Mouse (Mus musculus): ENCODE data around the gene Lmcd1.

Lmcd1 gene

DNA sequence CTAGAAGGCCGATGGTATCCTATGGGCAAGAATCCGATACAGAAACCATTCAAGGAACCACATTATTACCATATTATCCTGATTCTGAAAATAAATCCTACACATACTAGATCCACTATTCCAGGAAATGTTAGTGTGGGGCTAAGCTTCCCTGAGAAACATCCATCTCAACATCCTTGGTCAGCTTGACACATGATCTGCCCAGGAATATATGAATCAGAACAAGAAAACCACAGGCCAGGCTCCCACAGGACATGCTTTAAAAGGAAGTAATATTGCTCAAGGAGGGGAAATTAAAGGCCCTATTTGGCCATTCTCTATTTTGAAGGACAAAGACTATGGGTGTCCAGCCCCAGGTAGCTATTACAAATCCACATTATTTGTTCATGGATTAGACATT lies 6.6 kb downstream of the Lmcd1 start:
- ChIA-PET POLR2A (no interaction called here), CTCF (no interaction called here)

DNA sequence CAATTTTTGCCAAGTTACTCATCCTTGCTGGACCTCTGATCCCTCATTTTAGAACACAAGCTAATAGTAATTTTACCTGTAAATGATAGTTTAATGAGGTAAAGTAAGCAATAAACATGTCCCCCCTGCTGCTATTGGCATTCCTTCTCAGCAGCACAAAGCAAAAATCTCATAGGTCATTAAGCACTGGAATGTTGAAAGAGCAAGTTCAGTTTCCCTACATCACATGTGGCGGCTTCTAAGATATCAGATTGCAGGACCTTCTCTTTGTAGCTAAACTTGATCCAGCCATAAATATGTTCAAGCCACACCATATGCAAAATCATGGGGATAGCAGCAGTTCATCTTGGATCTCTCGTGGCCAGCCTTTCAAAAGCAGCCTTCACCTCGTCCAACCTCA lies 7.4 kb downstream of the Lmcd1 start:
- CTCF ChIA-PET, result no interaction called here
- POLR2A ChIA-PET, result no interaction called here

DNA sequence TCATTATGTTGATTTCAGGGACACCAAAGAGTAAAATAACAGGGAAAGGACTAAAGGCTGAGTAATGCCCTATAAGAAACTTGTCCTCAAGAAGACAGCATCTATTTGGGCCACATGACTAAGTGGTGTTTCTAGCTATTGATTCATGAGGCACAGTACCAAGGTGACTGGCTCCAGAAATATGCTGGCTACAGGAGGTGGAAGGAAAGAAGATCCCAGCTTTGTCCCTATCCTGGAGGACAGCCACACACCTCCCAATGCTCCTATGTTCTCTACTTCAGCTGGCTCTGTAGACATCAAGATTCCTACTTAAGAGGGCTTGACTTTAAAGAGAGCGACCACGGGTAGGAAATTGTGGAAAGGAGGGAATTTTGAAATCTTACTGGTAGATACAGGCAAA lies 8.4 kb downstream of the Lmcd1 start:
- ChIA-PET CTCF (no interaction called here), POLR2A (no interaction called here)

DNA sequence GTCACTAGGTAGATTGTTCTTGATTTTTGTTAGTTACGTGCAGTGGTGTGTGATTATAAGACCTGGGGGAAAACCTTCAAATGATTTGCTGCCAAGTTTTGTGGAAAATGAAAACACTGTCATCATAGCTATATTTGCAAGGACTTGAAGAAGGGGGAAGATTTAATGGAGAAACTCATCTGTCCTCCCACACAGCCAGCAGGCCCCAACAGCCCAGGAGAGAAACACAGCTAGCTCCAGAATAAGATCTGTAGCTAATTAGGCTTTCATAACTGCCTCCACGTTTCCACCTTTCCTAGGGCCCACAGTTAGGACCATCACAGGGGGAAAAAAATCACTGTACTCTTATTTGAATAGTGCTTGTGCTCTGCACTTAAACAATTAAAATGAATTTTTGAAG lies 10.5 kb downstream of the Lmcd1 start:
- ChIA-PET POLR2A (interaction anchor here in 1 of 4 experiments (0.8 to 1.4 kb wide), 3 partner anchors 11 to 21 kb away, joined by 3 to 4 read pairs (median 3); partner anchors contain the start of gene Lmcd1), CTCF (no interaction called here)

DNA sequence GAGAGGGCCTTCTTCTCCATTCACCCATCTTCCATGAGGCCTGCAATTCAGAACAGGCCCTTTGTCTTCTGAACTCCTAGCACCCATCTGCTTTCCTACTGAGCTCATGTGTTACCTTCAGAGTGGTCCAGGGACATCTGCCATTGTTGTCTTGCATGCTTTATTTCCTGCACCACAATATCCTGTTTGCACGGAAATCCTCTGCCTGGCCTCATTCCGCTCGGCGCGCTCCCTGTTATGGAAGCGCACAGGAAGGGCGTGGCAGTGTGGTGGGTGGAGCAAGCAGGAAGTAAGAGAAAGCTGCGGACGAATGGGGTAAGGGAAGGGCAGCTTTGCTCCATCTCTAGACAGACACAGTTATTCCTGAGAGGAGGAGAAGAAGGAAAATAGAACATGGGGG lies 14.1 kb downstream of the Lmcd1 start:
- POLR2A ChIA-PET, result interaction anchor here in 1 of 4 experiments (0.6 kb wide), 1 partner anchor 17 kb away, joined by 3 read pairs; no protein-coding TSS in a partner anchor
- CTCF ChIA-PET, result no interaction called here

DNA sequence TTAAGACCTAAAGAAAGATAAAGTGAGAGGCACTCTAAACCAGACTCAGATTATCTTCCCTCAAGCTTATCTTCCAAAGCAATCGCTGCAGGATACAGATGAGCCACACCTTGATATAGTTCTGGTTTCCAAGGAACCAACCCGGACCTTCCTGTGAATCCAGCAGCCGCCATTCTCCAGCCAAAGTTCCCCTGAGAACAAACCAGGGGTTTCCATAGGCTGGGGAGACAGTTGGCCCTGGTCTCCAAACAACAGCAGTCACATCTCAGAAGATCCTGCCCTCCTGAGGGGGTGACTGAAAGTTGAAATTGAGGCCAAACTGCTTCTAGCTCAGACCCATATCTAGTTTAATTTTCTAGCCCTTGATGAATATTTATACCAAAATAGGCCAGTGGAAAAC lies 14.7 kb downstream of the Lmcd1 start:
- POLR2A ChIA-PET, result no interaction called here

DNA sequence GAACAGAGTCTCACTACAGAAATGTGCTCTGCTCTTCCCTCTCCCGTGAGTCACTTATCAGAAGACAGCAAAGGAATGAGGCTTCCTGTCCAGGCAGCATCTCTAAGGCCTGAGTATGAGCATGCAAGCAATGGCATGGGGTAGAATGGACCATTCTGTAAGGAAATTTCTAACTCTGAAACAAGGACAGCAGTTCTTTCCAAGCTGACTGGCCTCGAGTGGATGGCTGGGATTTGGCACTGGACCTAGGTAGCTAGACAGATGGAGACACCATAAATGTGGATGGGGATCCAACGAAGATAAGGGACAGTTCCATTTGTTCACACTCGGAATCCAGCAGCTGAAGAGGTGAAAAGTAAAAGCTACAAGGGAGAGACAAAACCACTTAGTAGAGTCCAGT lies 17.6 kb downstream of the Lmcd1 start:
- POLR2A ChIA-PET, result no interaction called here
- CTCF ChIA-PET, result interaction anchor here in 1 of 4 experiments (0.6 kb wide), 1 partner anchor 12 kb away, joined by 13 read pairs; no protein-coding TSS in a partner anchor

More for the DNA sequence above, 14.7 kb downstream of the Lmcd1 start:
- CTCF ChIA-PET, result no interaction called here

DNA sequence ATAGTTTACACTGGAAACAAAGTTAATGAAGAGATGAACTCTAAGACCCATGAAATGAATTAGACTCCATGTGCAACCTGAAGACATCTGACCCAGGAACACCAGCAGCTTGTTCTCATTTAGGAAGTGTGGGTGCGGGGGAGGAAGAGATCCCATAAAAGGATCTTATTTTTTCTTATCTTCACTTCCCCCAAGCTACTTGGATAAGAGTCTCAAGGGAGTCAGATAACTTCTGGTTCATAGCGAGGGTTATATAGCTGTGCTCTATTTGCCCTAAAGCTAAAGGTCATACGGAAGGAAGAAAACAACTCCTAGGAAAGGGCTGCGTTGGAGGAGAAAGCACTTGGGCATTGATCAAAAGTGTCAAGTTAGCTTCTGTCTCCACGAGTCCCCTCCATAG lies 19.8 kb downstream of the Lmcd1 start:
- CTCF ChIA-PET, result interaction anchor here in 1 of 4 experiments (0.6 kb wide), 1 partner anchor 39 kb away, joined by 3 read pairs; no protein-coding TSS in a partner anchor
- POLR2A ChIA-PET, result no interaction called here

DNA sequence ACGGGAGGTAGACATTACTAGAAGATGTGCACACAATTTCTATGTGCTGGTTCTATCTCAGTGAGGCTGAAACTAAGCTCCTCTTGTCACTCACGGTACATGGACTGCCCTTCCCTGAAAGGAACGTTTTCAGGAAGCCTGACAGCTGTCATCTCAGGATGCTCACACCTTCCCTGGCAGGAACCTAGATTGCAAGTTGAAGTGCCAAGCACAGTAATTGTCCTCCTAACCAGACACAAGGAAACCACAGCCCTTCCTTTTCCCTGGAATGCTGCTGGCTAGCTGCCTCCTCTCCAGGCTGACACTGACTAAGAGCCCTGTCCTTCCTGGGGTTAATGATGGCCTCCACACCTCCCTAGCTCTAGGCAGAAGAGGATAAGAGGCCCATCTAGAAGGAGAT lies 21.7 kb downstream of the Lmcd1 start:
- POLR2A ChIA-PET, result no interaction called here

DNA sequence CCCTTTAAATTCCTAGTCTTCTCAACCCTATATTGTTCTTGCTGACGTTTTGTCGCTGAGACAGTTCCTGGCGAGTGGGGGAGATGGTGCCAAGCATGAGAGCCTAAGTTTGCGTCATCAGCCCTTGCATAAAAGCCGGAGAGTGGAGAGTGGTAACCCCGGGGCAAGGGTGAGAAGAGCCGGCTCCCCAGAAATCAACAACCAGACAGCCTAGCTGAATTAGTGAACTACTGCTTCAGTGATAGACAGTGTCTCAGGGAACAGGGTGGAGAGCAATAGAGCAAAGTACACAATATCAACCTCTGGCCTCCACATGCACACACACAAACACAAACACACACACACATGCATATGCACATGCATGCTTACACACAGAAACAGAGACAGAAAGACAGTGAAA lies 26.6 kb downstream of the Lmcd1 start:
- POLR2A ChIA-PET, result no interaction called here
- CTCF ChIA-PET, result no interaction called here

More for the DNA sequence above, 21.7 kb downstream of the Lmcd1 start:
- CTCF ChIA-PET, result no interaction called here

DNA sequence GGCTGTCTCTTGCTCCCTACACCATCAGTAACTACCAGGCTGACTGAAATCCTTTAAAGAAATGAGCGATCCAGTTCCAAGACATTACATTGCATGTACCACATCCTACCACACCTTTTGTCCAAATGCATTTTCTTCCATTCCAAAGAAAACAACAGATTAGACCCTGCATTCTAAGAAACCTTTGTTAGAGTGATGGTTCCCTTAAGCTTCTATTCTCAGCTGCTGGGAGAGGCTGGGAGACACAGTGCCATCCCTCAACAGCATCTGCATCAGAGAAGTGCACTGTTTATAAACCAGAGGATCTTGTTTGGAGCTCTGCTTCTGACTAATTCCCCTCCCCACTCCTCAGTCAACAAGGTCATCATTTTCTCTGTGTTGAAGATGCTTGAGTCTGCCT lies 27.1 kb downstream of the Lmcd1 start:
- ChIA-PET CTCF (no interaction called here), POLR2A (no interaction called here)

DNA sequence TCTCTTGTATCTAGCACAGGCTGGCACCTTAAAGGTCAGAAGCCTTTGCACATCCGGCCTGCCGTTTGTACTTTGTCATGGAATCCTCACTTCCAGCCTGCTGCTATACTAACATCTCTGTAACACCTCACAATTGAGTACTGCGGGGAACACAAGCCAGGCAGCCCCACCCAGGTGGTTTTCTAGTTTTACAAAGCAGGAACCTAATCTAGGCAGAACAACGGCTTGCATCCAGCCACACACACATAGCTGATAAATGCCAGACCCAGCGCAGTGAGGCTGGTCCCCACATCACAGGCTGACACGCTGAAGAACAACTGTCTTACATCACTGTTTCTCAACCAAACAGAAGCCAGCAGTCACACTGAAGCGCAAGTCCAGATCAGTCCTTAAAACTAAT lies 28.7 kb downstream of the Lmcd1 start:
- ChIA-PET POLR2A (interaction anchor here in 1 of 4 experiments (1.0 to 1.2 kb wide), 3 partner anchors 10 to 18 kb away, joined by 3 to 4 read pairs (median 3); no protein-coding TSS in a partner anchor), CTCF (no interaction called here)

DNA sequence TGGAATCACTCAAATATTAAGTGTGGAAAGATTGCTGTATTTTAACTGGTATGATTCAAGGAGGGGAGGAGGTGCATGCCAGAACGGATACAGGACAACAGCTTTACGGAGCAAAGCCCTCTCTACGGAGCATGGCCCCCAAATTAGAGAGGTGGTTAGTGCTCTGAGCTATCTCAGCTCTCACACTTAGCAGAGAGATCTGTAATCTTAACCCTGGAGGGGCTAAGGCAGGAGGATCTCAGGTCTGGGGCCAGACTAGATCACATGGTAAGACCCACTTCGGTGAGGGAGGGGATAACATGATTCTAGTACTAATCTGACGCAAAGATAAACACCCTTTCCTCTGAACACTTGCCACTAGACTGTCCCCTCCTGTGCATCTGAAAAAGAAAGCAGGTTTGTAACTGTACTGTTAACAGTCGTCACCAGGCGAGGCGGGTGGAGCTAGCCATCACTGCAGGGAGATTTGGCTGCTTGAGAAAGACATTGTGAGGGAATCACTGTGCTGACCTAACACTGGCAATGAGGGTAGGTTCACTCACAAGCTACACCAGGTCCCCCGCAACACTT lies 29.3 kb downstream of the Lmcd1 start:
- ChIA-PET CTCF (interaction anchor here in 1 of 4 experiments (0.7 kb wide), 1 partner anchor 12 kb away, joined by 13 read pairs; no protein-coding TSS in a partner anchor), POLR2A (interaction anchor here in 2 of 4 experiments (0.6 to 1.2 kb wide), 4 partner anchors 9 to 700 kb away, joined by 3 to 6 read pairs (median 4); no protein-coding TSS in a partner anchor)

DNA sequence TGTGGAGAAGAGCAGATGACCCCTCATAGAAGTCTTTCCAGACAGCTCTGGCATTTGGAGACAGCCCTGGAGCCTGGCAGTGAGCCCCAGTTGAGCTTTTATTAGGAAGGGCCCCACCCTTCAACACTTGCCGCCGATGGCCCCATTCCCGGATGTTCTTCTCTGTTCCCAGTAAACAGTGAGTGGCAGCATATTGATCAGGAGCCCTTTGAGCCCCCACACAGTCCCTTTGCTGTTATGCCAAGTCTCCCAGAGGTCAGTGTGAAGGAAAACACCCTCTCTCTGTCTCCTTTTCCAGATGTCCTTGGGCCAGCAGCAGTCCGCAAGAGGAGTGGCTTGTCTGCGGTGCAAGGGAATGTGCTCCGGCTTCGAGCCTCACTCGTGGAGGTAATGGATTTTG lies 31.2 kb downstream of the Lmcd1 start:
- ChIA-PET CTCF (no interaction called here), POLR2A (interaction anchor here in 1 of 4 experiments (0.7 kb wide), 1 partner anchor 1097 kb away, joined by 3 read pairs; no protein-coding TSS in a partner anchor)

DNA sequence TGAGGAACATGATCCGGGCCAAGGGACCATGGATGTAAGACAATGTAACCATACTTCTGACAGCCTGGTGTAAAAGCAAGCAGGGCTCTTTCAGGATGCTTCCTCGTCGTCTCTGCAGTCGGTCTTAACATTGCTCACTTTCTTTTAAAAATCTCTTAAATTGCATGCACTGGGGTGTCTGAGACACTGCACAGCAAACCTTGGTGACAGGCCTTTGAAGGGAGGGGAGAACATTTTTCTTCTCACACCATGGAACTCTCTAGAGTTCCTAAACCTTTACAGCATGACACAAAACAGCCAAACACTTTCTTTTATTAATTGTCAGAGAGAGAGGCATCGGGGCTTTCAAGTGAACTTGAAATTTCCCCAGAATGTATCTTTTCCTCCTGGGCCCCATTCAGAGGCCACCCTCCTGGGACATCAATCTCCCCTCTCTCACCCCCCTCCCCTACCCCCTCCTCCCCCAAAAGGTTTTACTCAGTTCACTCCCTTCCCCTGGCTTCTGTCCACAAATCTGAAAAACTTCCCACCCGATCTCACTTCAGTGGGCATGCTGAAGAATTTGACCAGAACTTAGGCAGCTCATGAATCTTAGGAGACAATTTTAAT lies 35.9 kb downstream of the Lmcd1 start:
- ChIA-PET POLR2A (no interaction called here), CTCF (no interaction called here)

DNA sequence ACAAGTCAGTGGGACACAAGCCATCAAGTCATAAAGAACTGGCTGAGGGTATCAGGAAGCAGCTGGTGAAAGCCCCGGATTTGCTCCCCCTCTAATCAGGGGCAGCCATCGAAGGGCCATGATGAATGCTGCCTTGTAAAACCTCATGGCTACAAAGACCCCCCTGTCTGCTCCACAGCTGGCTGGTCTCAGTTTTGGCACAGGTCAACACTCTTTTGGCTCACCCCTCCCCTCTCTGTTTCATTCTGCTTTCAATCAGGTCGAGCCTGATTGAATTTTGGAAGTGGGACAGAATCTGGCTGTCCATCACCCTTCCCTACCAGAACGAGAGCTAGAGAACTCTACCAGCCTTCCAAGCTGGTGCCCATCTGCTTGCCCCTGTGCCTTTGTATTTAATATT lies 37.8 kb downstream of the Lmcd1 start:
- POLR2A ChIA-PET, result no interaction called here
- CTCF ChIA-PET, result no interaction called here

DNA sequence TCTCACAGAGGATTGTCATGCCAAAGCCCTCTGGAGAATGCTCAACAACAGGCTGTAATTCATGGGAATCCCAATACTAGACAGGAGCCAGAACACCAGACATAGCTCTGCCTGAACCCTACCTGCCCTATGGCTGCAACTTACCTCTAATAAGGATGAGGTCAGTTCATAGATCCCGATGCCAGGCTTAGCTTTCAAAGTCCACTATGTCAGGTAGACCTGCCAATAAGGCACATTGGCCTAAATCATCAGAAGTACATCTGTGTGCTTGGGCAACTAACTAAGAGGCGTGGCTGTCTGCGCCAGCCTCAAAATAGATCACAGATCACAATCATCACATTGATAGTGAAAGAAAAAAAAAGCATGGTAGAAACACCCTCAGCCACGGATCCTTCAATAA lies 45.9 kb downstream of the Lmcd1 start:
- CTCF ChIA-PET, result interaction anchor here in 1 of 4 experiments (0.6 kb wide), 1 partner anchor 22 kb away, joined by 5 read pairs; no protein-coding TSS in a partner anchor
- POLR2A ChIA-PET, result no interaction called here

DNA sequence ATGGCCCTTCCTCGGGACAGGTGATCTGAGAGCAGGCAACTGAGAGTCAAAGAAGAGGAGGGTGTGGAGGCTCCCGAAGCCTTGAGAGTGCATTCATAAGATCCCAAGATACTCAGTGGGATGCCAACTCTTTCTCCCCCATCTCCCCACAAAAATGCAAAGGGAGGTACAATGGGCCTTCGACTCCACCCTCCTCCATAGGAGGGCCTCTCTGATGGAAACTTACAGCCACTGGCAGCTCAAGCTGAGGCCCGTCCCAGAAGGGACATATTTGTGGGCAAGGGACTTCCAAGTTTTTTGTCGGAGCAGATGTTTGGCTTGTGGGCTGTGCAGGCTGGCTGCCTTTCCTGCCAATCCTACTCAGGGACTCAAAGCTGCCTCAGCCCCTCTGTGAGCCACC lies 47.1 kb downstream of the Lmcd1 start:
- CTCF ChIA-PET, result no interaction called here
- POLR2A ChIA-PET, result no interaction called here

DNA sequence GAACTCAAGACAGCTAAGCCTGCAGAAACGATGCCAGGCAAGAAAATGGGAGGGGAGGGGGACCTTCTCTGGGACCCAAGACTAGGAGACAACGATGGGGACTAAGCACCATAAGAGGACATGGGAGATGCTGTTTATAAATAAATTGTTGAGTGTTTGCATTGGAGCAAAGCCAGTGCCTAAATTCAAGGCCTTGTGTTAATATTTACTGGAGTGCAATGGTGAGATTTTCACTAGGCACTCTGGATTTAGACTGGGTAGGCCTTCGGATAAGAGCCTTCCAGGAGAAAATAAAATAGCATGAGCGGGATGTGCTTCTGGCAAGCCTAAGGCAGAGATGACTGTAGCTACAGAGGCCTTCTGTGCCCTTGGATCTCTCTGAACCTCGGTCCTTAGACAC lies 49.4 kb downstream of the Lmcd1 start:
- CTCF ChIA-PET, result no interaction called here
- POLR2A ChIA-PET, result no interaction called here

DNA sequence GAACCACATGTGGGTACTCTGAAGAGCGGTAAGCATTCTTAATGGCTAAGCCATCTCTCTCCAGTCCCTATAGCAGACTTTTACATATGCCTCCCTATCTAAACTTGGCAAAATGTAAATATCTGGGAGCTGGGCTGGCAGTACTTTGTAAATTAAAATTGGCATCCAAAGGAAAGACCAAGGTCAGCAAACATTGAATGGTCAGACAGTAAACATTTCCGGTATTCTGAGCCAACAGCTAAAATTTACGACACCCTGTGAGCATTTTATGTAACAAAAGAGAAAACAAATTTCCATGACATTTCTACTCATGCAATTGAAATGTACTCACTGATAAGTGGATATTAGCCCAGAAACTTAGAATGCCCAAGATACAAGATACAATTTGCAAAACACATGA lies 51.7 kb downstream of the Lmcd1 start:
- CTCF ChIA-PET, result no interaction called here
- POLR2A ChIA-PET, result no interaction called here

DNA sequence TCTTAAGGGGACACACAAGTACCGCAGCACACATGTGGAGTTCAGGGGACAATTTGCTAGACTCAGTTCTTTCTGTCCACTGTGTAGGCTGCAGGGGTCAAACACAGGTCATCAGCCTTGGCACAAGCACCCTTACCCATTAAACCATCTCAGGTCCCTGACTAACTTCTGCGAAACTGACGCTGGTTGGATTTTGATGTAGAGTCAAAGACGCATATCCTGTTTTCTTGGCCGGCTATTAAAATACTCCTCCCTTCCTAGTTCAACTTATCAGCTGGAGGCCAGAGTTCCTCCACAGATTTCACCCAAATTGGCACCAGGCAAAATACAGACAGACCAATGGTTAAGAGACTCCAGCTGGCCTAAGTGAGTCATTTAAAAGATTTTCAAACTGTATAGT lies 54.2 kb downstream of the Lmcd1 start:
- CTCF ChIA-PET, result no interaction called here
- POLR2A ChIA-PET, result no interaction called here
